Mouse (Mus musculus) lung, postnatal 0 days (tissue): ENCODE measurements around the gene Carmil1. TPM values are rescaled to one million over a fixed set of nuclear protein-coding genes. Genes with fewer than 3 reads are reported as not detected.

Experiments used
- ATAC-seq: fragments of 200-750 bp; cut with Nextera tagmentation; 2 replicates; pipeline ENCODE4 v1.8.0; 2017; ENCODE audit warnings: moderate library complexity
- DNase-seq: peaks from one replicate; pipeline ENCODE4 v3.0.0-alpha.2; 2016; ENCODE audit warnings: low spot score
- H3K27ac ChIP-seq: fragments of 300-500 bp; sonication (generic); 2 replicates; pipeline ENCODE4 v1.5.1; 2014; ENCODE audit warnings: antibody characterized with exemption, mild to moderate bottlenecking, low read length, mixed read lengths
- H3K27me3 ChIP-seq: fragments of 300-500 bp; sonication (generic); replicated peaks from 2 replicates; pipeline ENCODE4 v1.6.1; 2014; ENCODE audit warnings: low read length, mixed read lengths; ENCODE audit not compliant: insufficient read depth
- H3K36me3 ChIP-seq: fragments of 300-500 bp; sonication (generic); 2 replicates; pipeline ENCODE4 v1.6.1; 2014; ENCODE audit warnings: low read length, mixed read lengths; ENCODE audit not compliant: insufficient read depth
- H3K4me1 ChIP-seq: fragments of 300-500 bp; sonication (generic); 2 replicates; pipeline ENCODE4 v1.6.1; 2014; ENCODE audit warnings: antibody characterized with exemption, low read depth, low read length, mixed read lengths; ENCODE audit not compliant: insufficient read depth
- H3K4me2 ChIP-seq: fragments of 300-500 bp; sonication (generic); replicated peaks from 2 replicates; pipeline ENCODE4 v1.6.1; 2014; ENCODE audit warnings: low read depth, mild to moderate bottlenecking, low read length, moderate library complexity, mixed read lengths
- H3K4me3 ChIP-seq: fragments of 300-500 bp; sonication (generic); 2 replicates; pipeline ENCODE4 v1.5.1; 2014; ENCODE audit warnings: low read depth, low read length
- H3K9ac ChIP-seq: fragments of 300-500 bp; sonication (generic); replicated peaks from 2 replicates; pipeline ENCODE4 v1.6.1; 2014; ENCODE audit warnings: low read depth, mild to moderate bottlenecking
- H3K9me3 ChIP-seq: fragments of 300-500 bp; sonication (generic); 2 replicates; pipeline ENCODE4 v1.6.1; 2016; ENCODE audit warnings: low read length, mixed read lengths
- CTCF ChIP-seq: IDR thresholded peaks from 2 replicates; pipeline ENCODE4 v1.5.1; 2016; ENCODE audit warnings: antibody characterized with exemption, mild to moderate bottlenecking
- EP300 ChIP-seq: IDR thresholded peaks from 2 replicates; pipeline ENCODE4 v1.6.1; 2016; ENCODE audit warnings: antibody characterized with exemption, mild to moderate bottlenecking, control low read depth
- WGBS: fragments of 180-500 bp; shearing (Covaris S2); extraction: QIAGEN DNeasy Blood & Tissue Kit; methylation state at CpG from one replicate; pipeline ENCODE4 v1.1.7; 2014; 5-methylcytosine and 5-hydroxymethylcytosine counted together
- polyA plus RNA-seq: library from polyadenylated mRNA; unstranded; fragments of >200 nt; fragmentation: Nextera tagmentation; extraction: Ambion mirVana; gene quantifications from 2 replicates; pipeline ENCODE4 v1.2.1, GENCODE M21; 2015

The Carmil1 gene
- polyA plus RNA-seq, 1 experiment from 2014 or later, result 47.5 TPM

GRCm38 (mm10) chr13:24144858-24145257, 135.7 kb downstream of the Carmil1 start:
- Histone ChIP-seq H3K4me3 (no peak overlapping the region), H3K9ac (no peak overlapping the region), H3K9me3 (no peaks in the 10 kb centered on the region), H3K4me1 (peaks cover 5% of the 10 kb centered on the region; the same call in 1 of the 2 replicates), H3K4me2 (no peak overlapping the region), H3K27me3 (no peaks in the 10 kb centered on the region), H3K36me3 (no peaks in the 10 kb centered on the region), H3K27ac (no peak overlapping the region)
- no peak for TF ChIP-seq CTCF
- TF ChIP-seq EP300, result no peak
- DNase-seq (peak; percentile 61), ATAC-seq (peak; percentile 43; the same call in 1 of the 2 replicates)
- 21% methylated on average over 4 of the region's 4 CpGs for WGBS

GRCm38 (mm10) chr13:24144141-24144540, 136.5 kb downstream of the Carmil1 start:
- H3K9ac ChIP-seq, result no peak overlapping the region
- H3K27ac ChIP-seq, result no peak overlapping the region
- no peak overlapping the region for H3K4me3 ChIP-seq
- H3K9me3 ChIP-seq, result no peaks in the 10 kb centered on the region
- 45% methylated on average over 2 of the region's 2 CpGs for WGBS
- H3K4me1 ChIP-seq, result peaks cover 5% of the 10 kb centered on the region; the same call in 1 of the 2 replicates
- peak; percentile 44 for DNase-seq
- no peak overlapping the region for H3K4me2 ChIP-seq
- H3K27me3 ChIP-seq, result no peaks in the 10 kb centered on the region
- ATAC-seq, result peak; percentile 75
- no peaks in the 10 kb centered on the region for H3K36me3 ChIP-seq
- TF ChIP-seq CTCF, result no peak
- TF ChIP-seq EP300, result peak; percentile 82

GRCm38 (mm10) chr13:24136836-24137235, 143.8 kb downstream of the Carmil1 start:
- Histone ChIP-seq H3K4me1 (no peaks in the 10 kb centered on the region), H3K36me3 (0 out of 2 replicates have a peak, but pooled peaks cover 2% of the 10 kb centered on the region), H3K9ac (no peak overlapping the region), H3K4me3 (no peak overlapping the region), H3K4me2 (no peak overlapping the region), H3K27ac (no peak overlapping the region), H3K27me3 (no peaks in the 10 kb centered on the region), H3K9me3 (no peaks in the 10 kb centered on the region)
- 86% methylated on average over 5 of the region's 5 CpGs for WGBS
- TF ChIP-seq EP300, result no peak
- ATAC-seq, result no peak
- no peak for DNase-seq

GRCm38 (mm10) chr13:24135282-24136230, 145.0 kb downstream of the Carmil1 start:
- ATAC-seq (peak; percentile 41; the same call in 1 of the 2 replicates), DNase-seq (no peak)
- H3K9me3 ChIP-seq, result no peaks in the 10 kb centered on the region
- no peak overlapping the region for H3K4me3 ChIP-seq
- 30% methylated on average over 21 of the region's 21 CpGs for WGBS
- TF ChIP-seq CTCF (peak; percentile 28), EP300 (no peak)
- H3K27ac ChIP-seq, result no peak overlapping the region
- H3K9ac ChIP-seq, result no peak overlapping the region
- no peak overlapping the region for H3K4me2 ChIP-seq
- no peaks in the 10 kb centered on the region for H3K4me1 ChIP-seq
- H3K36me3 ChIP-seq, result 0 out of 2 replicates have a peak, but pooled peaks cover 2% of the 10 kb centered on the region
- H3K27me3 ChIP-seq, result no peaks in the 10 kb centered on the region

- Histone ChIP-seq H3K9me3 (no peaks in the 10 kb centered on the region), H3K27ac (no peak overlapping the region), H3K27me3 (no peaks in the 10 kb centered on the region), H3K36me3 (0 out of 2 replicates have a peak, but pooled peaks cover 2% of the 10 kb centered on the region), H3K9ac (no peak overlapping the region), H3K4me1 (no peaks in the 10 kb centered on the region), H3K4me2 (no peak overlapping the region), H3K4me3 (no peak overlapping the region)
- ATAC-seq, result no peak
- no peak for DNase-seq
- no peak for TF ChIP-seq CTCF
- TF ChIP-seq EP300, result no peak
- WGBS, result 86% methylated on average over 3 of the region's 3 CpGs
These were observed 147.7 kb downstream of the Carmil1 start for GRCm38 (mm10) chr13:24132866-24133265.

GRCm38 (mm10) chr13:24131319-24131718, 149.3 kb downstream of the Carmil1 start:
- WGBS, result 85% methylated on average over 5 of the region's 5 CpGs
- Histone ChIP-seq H3K27me3 (no peaks in the 10 kb centered on the region), H3K36me3 (0 out of 2 replicates have a peak, but pooled peaks cover 2% of the 10 kb centered on the region), H3K4me2 (no peak overlapping the region), H3K4me3 (no peak overlapping the region), H3K27ac (no peak overlapping the region), H3K4me1 (no peaks in the 10 kb centered on the region), H3K9me3 (no peaks in the 10 kb centered on the region), H3K9ac (no peak overlapping the region)
- no peak for TF ChIP-seq CTCF
- TF ChIP-seq EP300, result no peak
- DNase-seq, result no peak
- no peak for ATAC-seq
